Mouse (Mus musculus) brain, embryonic 14.5 days (tissue): ENCODE measurements at regions not wholly inside any gene's neighbourhood (a gene's known extent, or its start where the extent isn't known, plus 50 kb on each side); places are given as distances from the start of the nearest gene placed in this dataset.

Source experiments
- CTCF ChIP-seq: fragments of 200-500 bp; IDR thresholded peaks from 2 replicates; pipeline ENCODE4 v1.5.1; 2012; ENCODE audit warnings: inconsistent platforms, mild to moderate bottlenecking, moderate library complexity, borderline replicate concordance; ENCODE audit not compliant: insufficient read depth, insufficient read length; ENCODE audit errors: extremely low read depth
- POLR2A ChIP-seq: fragments of 200-500 bp; IDR thresholded peaks from 2 replicates; pipeline ENCODE4 v1.6.1; 2012; ENCODE audit warnings: mild to moderate bottlenecking, inconsistent platforms, borderline replicate concordance; ENCODE audit not compliant: poor library complexity, insufficient read depth, insufficient read length, severe bottlenecking; ENCODE audit errors: extremely low read depth

GRCm38 (mm10) chr8:116320014-116320680 is 184.6 kb upstream of the Dynlrb2 start:
- TF ChIP-seq POLR2A (no peak), CTCF (no peak)
